Comparison of ENCODE assay signal across 9 mouse cellular contexts in genomic region chr14:31429004-31429395, GRCm38 (mm10). TPM values are rescaled to one million over a fixed set of nuclear protein-coding genes. Genes with fewer than 3 reads are reported as not detected.
DNase-seq lines count a peak whose midpoint lies in the region; ATAC-seq and TF ChIP-seq lines count a peak whose summit lies in the region.
"Had no signal": no experiment of that assay in that cellular context is flagged by ENCODE, and none has a peak within 500 bp of the region (broad histone marks: within the 10 kb centered on the region; RNA-seq: fewer than 3 reads in every experiment).

No protein-coding gene starts in this region.

- TF ChIP-seq CTCF in cerebellum, adult 2 months (IDR thresholded peaks at IDR 0.05; ENCODE audit: borderline replicate concordance, insufficient read depth, low read depth, low read length) = no peak
- no peak for TF ChIP-seq CTCF in heart, postnatal 0 days (IDR thresholded peaks at IDR 0.05; ENCODE audit: low read depth)

- H3K4me1 ChIP-seq in cerebellum, adult 2 months (ENCODE audit: control insufficient read depth, insufficient read depth, low read length) = peaks cover 37% of the 10 kb centered on the region
- peaks cover 43% of the 10 kb centered on the region for H3K4me1 ChIP-seq in heart, postnatal 0 days (ENCODE audit: control insufficient read depth, insufficient read depth)

- 23% methylated on average over 5 of the region's 5 CpGs for WGBS in cerebellum, adult 2 months
- 21% methylated on average over 5 of the region's 5 CpGs for WGBS in heart, postnatal 0 days

- no peak overlapping the region for H3K9ac ChIP-seq in heart, postnatal 0 days (replicated peaks; ENCODE audit: low read depth, low read length)

- ATAC-seq in heart, postnatal 0 days (ENCODE audit: insufficient read depth, low read depth) = peak; percentile 31; the same call in 1 of the 2 replicates

- H3K27me3 ChIP-seq in cerebellum, adult 2 months (ENCODE audit: control insufficient read depth, insufficient read depth, low read length) = no peaks in the 10 kb centered on the region
- no peaks in the 10 kb centered on the region for H3K27me3 ChIP-seq in heart, postnatal 0 days (ENCODE audit: control insufficient read depth, insufficient read depth, low read length)

- H3K9me3 ChIP-seq in heart, postnatal 0 days (replicated peaks; ENCODE audit: control insufficient read depth, low read length) = no peaks in the 10 kb centered on the region

- H3K36me3 ChIP-seq in heart, postnatal 0 days (replicated peaks; ENCODE audit: control insufficient read depth, insufficient read depth, low read length) = no peaks in the 10 kb centered on the region

- no peak for TF ChIP-seq EP300 in heart, postnatal 0 days (IDR thresholded peaks at IDR 0.05; ENCODE audit: low read depth)

- H3K4me3 ChIP-seq in cerebellum, adult 2 months (replicated peaks; ENCODE audit: insufficient read depth, low read depth, low read length) = no peak overlapping the region
- no peak overlapping the region for H3K4me3 ChIP-seq in heart, postnatal 0 days (ENCODE audit: low read depth, low read length)

- DNase-seq in cerebellum, adult 2 months = no peak
- no peak for DNase-seq in cerebellum, adult 9-10 months
- DNase-seq in heart, postnatal 0 days (ENCODE audit: low spot score) = peak; percentile 39
- DNase-seq in heart, postnatal 10 days = no peak
- peak; percentile 33 for DNase-seq in right cerebral cortex, adult 18-20 months
- DNase-seq in right cerebral cortex, postnatal 25 days = no peak
- no peak for DNase-seq in retina, postnatal 1 day
- no peak for DNase-seq in adrenal gland, adult 18-20 months (ENCODE audit: low spot score in 2 of 2)
- DNase-seq: midbrain, embryonic 14.5 days had no signal

- TF ChIP-seq POLR2A in cerebellum, adult 2 months (IDR thresholded peaks at IDR 0.05; ENCODE audit: borderline replicate concordance, insufficient read depth, low read length) = no peak

- H3K4me2 ChIP-seq in heart, postnatal 0 days (ENCODE audit: low read depth, low read length) = peak overlapping the region; percentile 40

- intact Hi-C loops in heart, postnatal 10 days (cut with DNase I) = loop anchor here (2.0 kb wide), 1 partner anchor 16 kb away; no protein-coding TSS in a partner anchor

- peak overlapping the region; percentile 76 for H3K27ac ChIP-seq in cerebellum, adult 2 months (ENCODE audit: insufficient read depth, low read length)
- H3K27ac ChIP-seq in heart, postnatal 0 days (ENCODE audit: low read depth) = peak overlapping the region; percentile 78

RNA-seq across cellular contexts. Expression of gene Sh3bp5, which starts 6.9 kb away (rescaled TPM):
- 72.9 and 77.1 TPM in 2 replicates for polyA plus RNA-seq in cerebellum, adult 2 months (2012; rRNA removed)
- 10.2 and 14.2 TPM in 2 replicates for total RNA-seq in heart, postnatal 0 days (2014; rRNA removed; ENCODE audit: low replicate concordance)
- polyA plus RNA-seq in heart, postnatal 0 days (2015; fragmentation: Nextera tagmentation; extraction: Ambion mirVana) = 37.6 and 43.4 TPM in 2 replicates
- total RNA-seq in heart, postnatal 10 days (2021) = 10 to 100 TPM; 59.7 to 65.1 TPM
- total RNA-seq in adrenal gland, adult 18-20 months (2021) = 100 to 1,000 TPM; 136 to 182 TPM

Comparison
In these comparisons a context has a peak if more than half of its experiments do, and no peak if none do; other contexts are left out.
1. DNase-seq: peak in heart, postnatal 0 days (single experiment) and right cerebral cortex, adult 18-20 months (single experiment); none in cerebellum, adult 2 months (0 of 2), cerebellum, adult 9-10 months (single experiment), heart, postnatal 10 days (0 of 2), right cerebral cortex, postnatal 25 days (single experiment), retina, postnatal 1 day (single experiment) and adrenal gland, adult 18-20 months (0 of 2).